Mouse (Mus musculus) limb, embryonic 15.5 days (tissue): ENCODE measurements around the gene Dmrt3. TPM values are rescaled to one million over a fixed set of nuclear protein-coding genes. Genes with fewer than 3 reads are reported as not detected.

Source experiments
- ATAC-seq: fragments of 200-750 bp; cut with Nextera tagmentation; 2 replicates; pipeline ENCODE4 v1.8.0; 2017; ENCODE audit warnings: low read depth, moderate TSS enrichment; ENCODE audit not compliant: insufficient number of reproducible peaks, low FRiP score, low TSS enrichment
- H3K27ac ChIP-seq: fragments of 300-500 bp; sonication (generic); 2 replicates; pipeline ENCODE4 v1.5.1; 2015; ENCODE audit warnings: moderate library complexity, mild to moderate bottlenecking, inconsistent platforms
- H3K27me3 ChIP-seq: fragments of 300-500 bp; sonication (generic); 2 replicates; pipeline ENCODE4 v1.6.1; 2015; ENCODE audit warnings: inconsistent platforms
- H3K36me3 ChIP-seq: fragments of 300-500 bp; sonication (generic); 2 replicates; pipeline ENCODE4 v1.6.1; 2015; ENCODE audit warnings: inconsistent platforms
- H3K4me1 ChIP-seq: fragments of 300-500 bp; sonication (generic); 2 replicates; pipeline ENCODE4 v1.6.1; 2015; ENCODE audit warnings: inconsistent platforms
- H3K4me2 ChIP-seq: fragments of 300-500 bp; sonication (generic); 2 replicates; pipeline ENCODE4 v1.6.1; 2015; ENCODE audit warnings: mild to moderate bottlenecking, inconsistent platforms
- H3K4me3 ChIP-seq: fragments of 300-500 bp; sonication (generic); 2 replicates; pipeline ENCODE4 v1.5.1; 2015; ENCODE audit warnings: mild to moderate bottlenecking, inconsistent platforms
- H3K9ac ChIP-seq: fragments of 300-500 bp; sonication (generic); 2 replicates; pipeline ENCODE4 v1.6.1; 2015; ENCODE audit warnings: inconsistent platforms
- H3K9me3 ChIP-seq: fragments of 300-500 bp; sonication (generic); 2 replicates; pipeline ENCODE4 v1.6.1; 2016; ENCODE audit warnings: inconsistent platforms
- WGBS: fragments of 180-500 bp; shearing (Covaris S2); methylation state at CpG from one replicate; pipeline ENCODE4 v1.1.7; 2015; 5-methylcytosine and 5-hydroxymethylcytosine counted together
- polyA plus RNA-seq: library from polyadenylated mRNA; unstranded; fragments of >200 nt; fragmentation: Nextera tagmentation; extraction: Ambion mirVana; gene quantifications from 2 replicates; pipeline ENCODE4 v1.2.1, GENCODE M21; 2015

Dmrt3 gene
- polyA plus RNA-seq, 1 experiment from 2014 or later, result 0.08 TPM

DNA sequence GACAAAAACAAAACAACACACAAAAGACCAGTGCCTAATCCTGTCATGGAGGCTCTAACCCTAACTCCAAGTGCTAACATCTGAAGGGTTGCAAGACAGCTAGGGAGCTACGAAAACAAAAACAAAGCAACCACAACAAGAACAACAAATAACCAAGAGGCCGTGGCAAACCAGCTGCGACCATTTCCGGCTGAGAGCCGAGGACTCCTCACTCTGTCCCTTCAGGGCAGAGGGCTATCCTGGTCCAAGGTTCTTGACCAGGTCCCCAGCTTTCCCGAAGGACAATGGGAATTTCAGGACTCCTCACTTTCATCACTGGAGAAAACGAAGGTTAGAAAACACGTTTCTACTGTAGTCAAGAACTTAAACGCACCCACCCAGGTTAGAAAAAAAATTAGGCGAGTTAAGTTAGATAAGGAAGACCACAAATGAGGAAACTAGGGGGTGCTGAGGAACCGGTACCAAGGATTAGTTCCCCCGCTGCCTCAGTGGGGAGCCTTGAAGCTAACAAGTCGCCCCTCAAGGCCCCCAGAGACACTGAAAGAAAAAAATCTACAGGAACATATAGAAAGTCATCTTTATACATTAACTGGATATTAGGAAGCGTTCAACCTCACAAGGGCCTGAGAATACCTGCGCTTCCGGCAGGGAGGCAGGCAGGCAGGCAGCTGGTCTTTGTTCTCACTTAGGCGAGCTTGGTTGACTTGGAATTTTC is 60.6 kb downstream of the Dmrt3 start:
- H3K36me3 ChIP-seq, result no peaks in the 10 kb centered on the region
- H3K4me3 ChIP-seq, result peak overlapping the region; percentile 5; the same call in 1 of the 2 replicates
- no peak overlapping the region for H3K27ac ChIP-seq
- no peak for ATAC-seq
- H3K9me3 ChIP-seq, result no peaks in the 10 kb centered on the region
- no peak overlapping the region for H3K9ac ChIP-seq
- peaks cover 37% of the 10 kb centered on the region for H3K4me1 ChIP-seq
- H3K27me3 ChIP-seq, result peaks cover 96% of the 10 kb centered on the region
- no peak overlapping the region for H3K4me2 ChIP-seq
- WGBS, result 8% methylated on average over 17 of the region's 17 CpGs

GRCm38 (mm10) chr19:25671681-25672080 is 61.6 kb downstream of the Dmrt3 start:
- peak overlapping the region; percentile 84 for H3K4me2 ChIP-seq
- H3K36me3 ChIP-seq, result no peaks in the 10 kb centered on the region
- peak overlapping the region; percentile 51 for H3K4me3 ChIP-seq
- no peak overlapping the region for H3K27ac ChIP-seq
- no peak overlapping the region for H3K9ac ChIP-seq
- H3K4me1 ChIP-seq, result peaks cover 30% of the 10 kb centered on the region
- 2% methylated on average over 14 of the region's 14 CpGs for WGBS
- ATAC-seq, result no peak
- no peaks in the 10 kb centered on the region for H3K9me3 ChIP-seq
- peaks cover 97% of the 10 kb centered on the region for H3K27me3 ChIP-seq

DNA sequence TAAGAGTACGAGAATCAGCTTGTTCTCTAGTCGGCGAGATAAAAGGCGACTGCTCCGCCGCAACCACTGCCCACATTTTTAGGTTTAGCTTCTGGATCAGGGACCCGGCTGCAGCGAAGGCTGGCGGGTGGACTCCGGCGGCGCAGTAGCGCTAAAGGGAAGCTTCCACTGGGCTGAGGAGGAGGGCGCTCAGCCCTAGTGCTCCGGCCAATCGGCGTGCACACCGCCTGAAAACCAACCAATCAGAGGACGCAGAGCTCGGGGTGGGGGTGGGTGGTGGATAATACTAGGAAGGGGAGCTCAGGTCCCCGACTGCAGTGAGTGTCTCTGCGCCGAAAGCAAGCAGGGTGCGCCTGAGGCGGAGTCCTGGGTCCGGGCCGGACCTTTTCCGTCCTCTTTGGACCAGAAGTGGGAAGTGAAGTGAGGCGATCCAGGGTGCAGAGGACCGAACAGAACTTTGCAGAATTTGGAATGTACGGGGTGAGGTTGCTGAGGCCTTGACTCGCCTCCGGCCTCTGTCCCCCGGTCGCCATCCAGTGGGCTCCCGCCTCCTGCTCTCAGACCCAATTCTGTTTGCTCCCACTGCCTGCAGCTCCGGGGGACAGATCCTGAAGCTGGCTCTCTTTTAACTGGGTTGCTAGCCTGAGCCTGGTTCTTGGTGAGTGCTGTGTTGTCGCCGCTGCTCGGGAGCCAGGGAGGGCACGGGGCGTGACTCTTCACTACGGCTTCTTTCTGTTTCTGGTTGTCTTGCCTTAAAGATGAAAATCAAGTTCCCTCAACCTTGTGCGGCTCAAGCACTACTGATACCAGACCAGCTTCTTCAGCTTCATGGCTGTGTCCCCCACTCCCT is 62.2 kb downstream of the Dmrt3 start, which contains the start of gene Dmrt2:
TSS of gene Dmrt2 (plus strand) at position 311 of the 850 bp plus-strand sequence.
- H3K4me3 ChIP-seq, result peak within 1 kb of the TSS; percentile 51
- peaks cover 96% of the 10 kb centered on the region for H3K27me3 ChIP-seq
- H3K4me1 ChIP-seq, result peaks cover 30% of the 10 kb centered on the region
- H3K9me3 ChIP-seq, result no peaks in the 10 kb centered on the region
- peak; percentile 96 for ATAC-seq
- peak within 1 kb of the TSS; percentile 84 for H3K4me2 ChIP-seq
- H3K9ac ChIP-seq, result peak within 1 kb of the TSS; percentile 39; the same call in 1 of the 2 replicates
- WGBS, result under 1% methylated on average over 43 of the region's 44 CpGs
- no peaks in the 10 kb centered on the region for H3K36me3 ChIP-seq
- no peak within 1 kb of the TSS for H3K27ac ChIP-seq

Other genes starting within 250 kb of the Dmrt3 start
- 0.10 TPM in 1 of 2 replicates, not detected in the other for gene Dmrt1, start 104.7 kb upstream of the Dmrt3 start, polyA plus RNA-seq
- gene Dmrt2, start 62.1 kb downstream of the Dmrt3 start, polyA plus RNA-seq, result 10.6 and 14.7 TPM in 2 replicates